ENCODE assay signal across 8 mouse cellular contexts in genomic region chr5:43923933-43924332, GRCm38 (mm10). TPM values are rescaled to one million over a fixed set of nuclear protein-coding genes. Genes with fewer than 3 reads are reported as not detected.
DNase-seq lines count a peak whose midpoint lies in the region; ATAC-seq and TF ChIP-seq lines count a peak whose summit lies in the region.

No protein-coding gene starts in this region.

- 18% methylated on average over 4 of the region's 4 CpGs for WGBS in lung, postnatal 0 days

- TF ChIP-seq CTCF in lung, postnatal 0 days (IDR thresholded peaks at IDR 0.05) = peak; percentile 89

- H3K4me2 ChIP-seq in lung, postnatal 0 days (replicated peaks; ENCODE audit: low read depth, low read length) = no peak overlapping the region

- no peaks in the 10 kb centered on the region for H3K9me3 ChIP-seq in lung, postnatal 0 days (ENCODE audit: low read length)

- DNase-seq in 416B (ENCODE audit: low read depth) = peak; percentile 51
- peak; percentile 37 to 43 for DNase-seq in cerebellum, adult 18-20 months
- peak; percentile 5 for DNase-seq in gonadal fat pad, adult 2 months (ENCODE audit: low read depth)
- peak; percentile 35 to 76 for DNase-seq in layer of hippocampus, adult 18-20 months (ENCODE audit: low spot score in 2 of 2)
- peak; percentile 64 for DNase-seq in lung, postnatal 0 days (ENCODE audit: low spot score)
- DNase-seq in spleen, adult 12 weeks (ENCODE audit: low spot score) = peak; percentile 42

- no peaks in the 10 kb centered on the region for H3K4me1 ChIP-seq in lung, postnatal 0 days (ENCODE audit: insufficient read depth, low read depth, low read length)

- no peak overlapping the region for H3K4me3 ChIP-seq in lung, postnatal 0 days (ENCODE audit: low read depth, low read length)

- H3K36me3 ChIP-seq in lung, postnatal 0 days (ENCODE audit: insufficient read depth, low read length) = no peaks in the 10 kb centered on the region

- peak; percentile 86 for ATAC-seq in CD4-positive, CD25-positive, alpha-beta regulatory T cell, adult 4 months
- ATAC-seq in lung, postnatal 0 days = peak; percentile 57
- no peak for ATAC-seq in erythroblast, adult 5-6 weeks (replicated peaks; ENCODE audit: low FRiP score, poor library complexity, severe bottlenecking)

- H3K27ac ChIP-seq in lung, postnatal 0 days (ENCODE audit: low read length) = no peak overlapping the region

- no peak for TF ChIP-seq EP300 in lung, postnatal 0 days (IDR thresholded peaks at IDR 0.05)

- no peak overlapping the region for H3K9ac ChIP-seq in lung, postnatal 0 days (replicated peaks; ENCODE audit: low read depth)

- no peaks in the 10 kb centered on the region for H3K27me3 ChIP-seq in lung, postnatal 0 days (replicated peaks; ENCODE audit: insufficient read depth, low read length)

RNA-seq across cellular contexts. Expression of gene Gm7879, which starts 11.0 kb away (rescaled TPM):
- polyA plus RNA-seq in CD4-positive, CD25-positive, alpha-beta regulatory T cell, adult 4 months (2017; shearing (Covaris generic)) = not detected
- 0.72 and 0.93 TPM in 2 replicates for polyA plus RNA-seq in gonadal fat pad, adult 2 months (2012; rRNA removed)
- total RNA-seq in layer of hippocampus, adult 18-20 months (2021) = 10 to 100 TPM; 10.7 to 14.8 TPM
- not detected in 2 replicates for polyA plus RNA-seq in lung, postnatal 0 days (2015; fragmentation: Nextera tagmentation; extraction: Ambion mirVana)
- total RNA-seq in erythroblast, adult 5-6 weeks (2015; ENCODE audit: low replicate concordance) = not detected in 2 replicates
- total RNA-seq in erythroblast, adult 5-6 weeks (2017; ENCODE audit: low replicate concordance) = 0.68 TPM in 1 of 2 replicates, not detected in the other

RNA-seq across cellular contexts. Expression of gene Cd38, which starts 55.6 kb away (rescaled TPM):
- polyA plus RNA-seq in CD4-positive, CD25-positive, alpha-beta regulatory T cell, adult 4 months (2017; shearing (Covaris generic)) = 10 to 100 TPM; 38.2 to 46.2 TPM
- polyA plus RNA-seq in gonadal fat pad, adult 2 months (2012; rRNA removed) = 6.9 and 9.1 TPM in 2 replicates
- total RNA-seq in layer of hippocampus, adult 18-20 months (2021) = 1 to 10 TPM; 4.9 to 5.0 TPM
- polyA plus RNA-seq in lung, postnatal 0 days (2015; fragmentation: Nextera tagmentation; extraction: Ambion mirVana) = 33.0 and 42.2 TPM in 2 replicates
- 2.5 and 6.5 TPM in 2 replicates for total RNA-seq in erythroblast, adult 5-6 weeks (2015; ENCODE audit: low replicate concordance)
- 1.7 and 3.2 TPM in 2 replicates for total RNA-seq in erythroblast, adult 5-6 weeks (2017; ENCODE audit: low replicate concordance)

RNA-seq across cellular contexts. Expression of gene Fgfbp1, which starts 57.6 kb away (rescaled TPM):
- polyA plus RNA-seq in CD4-positive, CD25-positive, alpha-beta regulatory T cell, adult 4 months (2017; shearing (Covaris generic)) = not detected
- 0.27 and 0.61 TPM in 2 replicates for polyA plus RNA-seq in gonadal fat pad, adult 2 months (2012; rRNA removed)
- total RNA-seq in layer of hippocampus, adult 18-20 months (2021) = under 1 TPM in 1 of 2 experiments, not detected in 1; 0.27 TPM
- 67.6 and 90.5 TPM in 2 replicates for polyA plus RNA-seq in lung, postnatal 0 days (2015; fragmentation: Nextera tagmentation; extraction: Ambion mirVana)
- not detected in 2 replicates for total RNA-seq in erythroblast, adult 5-6 weeks (2015; ENCODE audit: low replicate concordance)
- total RNA-seq in erythroblast, adult 5-6 weeks (2017; ENCODE audit: low replicate concordance) = not detected in 2 replicates

Comparison
In these comparisons a context has a peak if more than half of its experiments do, and no peak if none do; other contexts are left out.
1. DNase-seq: peak in every context shown above with its lines; median percentile 64 in lung, postnatal 0 days; 56 in layer of hippocampus, adult 18-20 months; 51 in 416B; 42 in spleen, adult 12 weeks; 40 in cerebellum, adult 18-20 months; 5 in gonadal fat pad, adult 2 months.
2. RNA of gene Fgfbp1, which starts 57.6 kb away (polyA plus RNA-seq): 67.6 to 90.5 TPM in lung, postnatal 0 days; 0.27 to 0.61 TPM in gonadal fat pad, adult 2 months and not detected in CD4-positive, CD25-positive, alpha-beta regulatory T cell, adult 4 months; every median in the first group is over 10 times any median in the second.